Mouse (Mus musculus) duodenum, adult 2 months (tissue): Measurements from ENCODE around the gene Angptl1. TPM values are rescaled to one million over a fixed set of nuclear protein-coding genes. Genes with fewer than 3 reads are reported as not detected.

Experiments
- polyA plus RNA-seq: library from polyadenylated mRNA; depleted of rRNA; stranded (reverse); fragments of >200 nt; gene quantifications from 2 replicates; pipeline ENCODE4 v1.2.3, GENCODE M21; 2012; ENCODE audit warnings: low replicate concordance; rRNA removed

Gene Angptl1
- 0.96 and 1.9 TPM in 2 replicates for polyA plus RNA-seq

DNA sequence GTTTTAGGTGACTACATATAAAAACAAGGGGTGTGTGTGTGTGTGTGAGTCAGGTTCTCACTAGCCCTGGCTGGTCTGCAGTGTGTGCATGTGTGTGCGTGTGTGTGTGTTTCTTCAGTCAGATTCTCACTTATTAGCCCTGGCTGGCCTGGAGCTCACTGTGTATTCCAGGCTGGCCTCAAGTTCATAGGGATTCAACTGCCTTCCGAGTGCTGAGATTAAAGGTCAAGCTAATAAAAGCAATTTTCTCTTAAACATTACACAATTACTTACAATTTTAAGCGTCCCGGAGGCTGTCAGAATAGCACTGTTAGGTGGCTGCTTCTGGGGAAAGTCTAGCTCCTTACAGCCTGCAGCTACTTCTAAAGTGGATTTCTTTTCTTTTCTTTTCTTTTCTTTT is at the start of gene Angptl1:
TSS of gene Angptl1 (plus strand) at position 386 of the 400 bp plus-strand sequence.

Other genes with a start within 250 kb of the Angptl1 start
- gene Tor3a, start 164.2 kb upstream of the Angptl1 start, polyA plus RNA-seq = 13.4 and 19.9 TPM in 2 replicates
- gene Fam20b, start 119.5 kb upstream of the Angptl1 start, polyA plus RNA-seq = 9.1 and 11.4 TPM in 2 replicates
- gene Ralgps2, start 101.1 kb downstream of the Angptl1 start, polyA plus RNA-seq = 8.4 and 10.5 TPM in 2 replicates